Mouse (Mus musculus) ovary, adult 18-20 months (tissue): ENCODE measurements around the gene Sox6.

Experiments
- DNase-seq: peaks from one replicate; pipeline ENCODE4 v3.0.0; 2022; ENCODE audit warnings: low spot score, mixed read lengths

Sox6 gene

DNA sequence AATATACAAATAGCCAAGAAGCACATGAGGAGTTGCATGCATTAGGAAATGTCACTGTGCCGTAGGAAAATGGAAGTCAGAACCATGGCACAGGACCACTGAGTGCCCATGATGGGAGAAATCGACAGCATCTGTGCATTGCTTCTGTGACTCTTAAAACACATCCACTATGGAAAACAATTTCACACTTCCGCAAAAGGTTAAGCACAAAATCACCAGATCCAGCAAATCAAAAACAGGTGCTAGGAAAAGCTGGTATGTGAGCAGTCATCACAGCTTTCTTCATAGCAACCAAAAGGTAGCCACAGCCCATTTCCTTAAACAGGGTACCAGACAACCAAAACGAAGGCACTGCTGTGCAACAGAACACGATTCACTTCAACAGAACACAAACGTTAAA, 52.9 kb downstream of the Sox6 start:
- no peak for DNase-seq

DNA sequence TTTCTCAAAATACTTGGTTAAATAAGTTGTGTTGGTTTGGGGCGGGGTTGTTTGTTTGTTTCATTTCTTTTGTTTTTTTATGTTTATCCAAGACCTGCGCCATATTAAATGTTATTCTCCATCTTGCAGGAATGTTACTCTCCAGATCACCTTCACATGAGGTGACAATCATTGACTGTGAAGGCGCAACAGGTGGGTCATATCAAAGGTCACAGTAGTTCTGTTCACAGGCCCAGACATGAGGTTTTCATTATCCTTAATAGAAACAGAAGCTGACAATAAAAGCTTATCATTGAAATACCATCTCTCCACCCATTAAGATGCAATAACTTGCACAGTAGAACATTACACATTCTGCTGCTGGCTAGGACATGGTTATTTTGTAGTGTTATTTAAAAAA, 54.5 kb downstream of the Sox6 start:
- no peak for DNase-seq

DNA sequence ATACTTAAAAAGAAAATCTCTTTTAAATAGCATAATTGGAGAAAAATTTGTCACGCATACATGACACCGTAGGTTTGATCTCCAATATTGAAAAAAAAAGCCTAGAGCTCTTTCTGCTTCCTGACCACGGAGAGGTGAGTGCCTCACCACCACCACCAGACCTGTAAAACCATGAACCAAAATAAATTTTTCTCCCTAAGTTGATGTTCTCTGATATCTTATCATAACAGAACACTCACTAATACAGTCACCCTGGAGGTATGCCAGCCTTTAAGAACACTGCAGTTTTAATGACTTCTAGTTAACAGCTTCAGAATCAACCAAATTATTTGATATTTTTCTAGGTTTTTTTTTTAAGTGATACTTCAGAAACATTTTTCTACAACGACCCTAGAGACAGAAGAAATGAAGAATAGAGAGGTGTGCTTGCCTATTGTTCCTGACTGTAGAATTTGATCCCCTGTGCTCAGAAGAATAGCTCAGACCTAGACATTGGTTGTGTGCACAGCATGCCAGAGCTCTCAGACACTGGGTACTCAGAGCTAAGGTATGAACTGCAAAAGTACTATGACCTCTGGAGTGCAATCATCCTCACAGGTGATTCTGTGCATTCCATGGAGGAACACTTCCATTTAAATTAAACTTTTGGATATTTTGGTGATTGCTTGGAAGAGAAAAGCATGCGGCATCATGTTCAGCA, 58.6 kb downstream of the Sox6 start:
- no peak for DNase-seq

DNA sequence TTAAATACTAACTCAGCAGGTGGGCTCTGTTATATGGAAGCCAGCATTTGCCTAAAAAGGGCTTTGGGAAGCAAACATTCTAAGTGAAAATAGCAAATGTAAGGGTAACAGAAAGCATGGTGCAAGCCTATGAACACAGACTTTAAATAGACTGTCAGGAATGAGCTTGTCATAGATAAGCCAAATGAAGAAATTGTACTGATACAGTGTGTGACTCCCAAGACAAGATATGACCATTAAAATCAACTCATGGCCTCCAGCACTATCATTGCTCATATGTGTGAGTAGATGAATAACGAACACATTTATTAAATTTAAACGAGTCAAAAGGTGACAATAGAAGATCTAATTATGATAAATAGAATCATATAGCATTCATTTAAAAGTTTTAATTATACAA, 64.1 kb downstream of the Sox6 start:
- no peak for DNase-seq

DNA sequence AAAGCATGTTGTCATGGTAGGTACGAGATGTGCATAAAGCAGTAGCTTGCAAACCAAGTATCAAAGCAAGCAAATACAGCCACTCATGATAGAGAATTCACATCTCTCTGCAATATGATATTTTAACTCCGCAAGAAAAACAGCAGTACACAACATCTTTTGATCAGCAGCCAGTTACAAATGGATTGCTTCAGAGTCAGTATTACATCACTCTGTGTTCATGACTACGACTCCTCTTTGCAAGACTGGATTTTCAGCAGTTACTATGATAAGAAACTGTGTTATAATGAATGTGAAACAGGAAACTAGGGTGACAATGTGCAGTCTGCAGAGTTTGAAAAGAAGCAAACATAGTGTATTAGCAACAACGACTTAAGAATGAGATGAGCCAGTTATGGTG, 71.4 kb downstream of the Sox6 start:
- DNase-seq, result no peak

DNA sequence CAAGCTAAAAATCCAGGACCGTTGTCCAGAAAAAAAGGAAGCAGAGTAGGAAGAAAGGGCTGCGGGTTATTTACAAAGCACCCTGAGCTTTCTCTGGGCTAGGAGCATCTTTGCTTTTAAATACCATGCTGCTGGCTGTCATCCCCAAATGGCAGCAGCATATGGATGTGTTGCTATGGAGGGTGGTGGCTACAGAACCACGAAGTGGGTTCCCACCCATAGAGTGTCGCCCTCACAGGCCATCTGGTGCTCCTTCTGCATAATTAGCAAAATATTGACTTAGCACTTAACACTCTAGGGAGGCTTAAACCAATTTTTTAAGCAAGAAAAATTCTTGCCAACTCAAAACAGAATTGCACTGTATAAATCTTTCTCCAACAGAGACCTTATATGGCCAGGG, 72.4 kb downstream of the Sox6 start:
- no peak for DNase-seq

DNA sequence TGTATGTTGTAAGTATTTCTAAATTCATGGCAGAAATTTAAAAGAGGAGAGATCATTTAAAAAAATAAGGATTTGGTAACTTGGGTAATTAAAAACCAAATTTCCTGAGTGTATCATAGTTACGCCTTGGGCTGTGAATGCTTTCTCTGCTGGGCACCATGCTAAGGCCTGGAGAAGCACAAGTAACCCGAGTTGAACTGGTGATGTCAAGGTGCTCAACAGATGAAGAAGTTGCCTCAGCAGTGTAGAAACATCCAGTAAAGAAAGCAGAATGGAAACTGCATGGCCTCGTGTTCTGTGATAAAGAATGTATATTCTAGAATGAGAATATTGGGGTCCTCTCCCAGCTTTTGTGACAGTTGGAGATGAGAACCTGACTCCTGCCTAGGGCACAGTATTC, 85.5 kb downstream of the Sox6 start:
- DNase-seq, result no peak

DNA sequence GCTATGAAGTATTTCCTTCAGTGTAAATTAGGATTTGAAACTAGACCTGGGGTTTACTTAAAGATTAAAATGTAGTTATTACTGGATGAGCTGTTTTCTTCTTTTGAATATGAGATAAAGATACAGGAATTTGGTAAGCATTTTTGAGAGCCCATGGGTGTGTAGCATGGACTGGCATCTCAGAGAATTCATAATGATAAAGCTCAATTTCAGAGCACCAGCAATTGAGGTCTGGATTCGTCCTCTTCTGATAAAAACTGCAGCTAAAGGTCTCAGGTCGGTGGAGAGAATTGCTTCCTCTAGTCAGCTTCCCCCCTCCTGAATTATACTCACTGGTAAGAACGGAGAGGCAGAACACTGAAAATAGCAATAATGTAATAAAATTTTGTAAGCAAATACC, 86.4 kb downstream of the Sox6 start:
- DNase-seq, result no peak

DNA sequence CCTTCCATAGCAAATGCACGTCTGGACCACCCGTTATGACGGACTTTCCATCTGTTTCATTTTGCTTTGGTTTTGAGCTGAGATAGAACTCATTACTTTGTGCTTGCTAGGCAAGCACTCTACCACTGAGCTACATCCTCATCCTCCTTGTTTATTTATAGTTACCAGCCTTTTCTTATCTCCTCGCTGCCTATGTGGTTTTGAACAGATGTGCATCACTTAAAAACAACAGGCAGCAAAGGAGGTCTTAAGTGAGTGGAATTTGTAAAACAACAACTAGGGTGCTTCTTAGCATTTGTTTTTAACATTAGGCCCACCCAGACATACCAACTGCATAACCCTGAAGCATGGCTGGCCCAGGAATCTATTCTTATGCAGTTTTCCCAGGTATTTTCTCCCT, 86.9 kb downstream of the Sox6 start:
- no peak for DNase-seq

DNA sequence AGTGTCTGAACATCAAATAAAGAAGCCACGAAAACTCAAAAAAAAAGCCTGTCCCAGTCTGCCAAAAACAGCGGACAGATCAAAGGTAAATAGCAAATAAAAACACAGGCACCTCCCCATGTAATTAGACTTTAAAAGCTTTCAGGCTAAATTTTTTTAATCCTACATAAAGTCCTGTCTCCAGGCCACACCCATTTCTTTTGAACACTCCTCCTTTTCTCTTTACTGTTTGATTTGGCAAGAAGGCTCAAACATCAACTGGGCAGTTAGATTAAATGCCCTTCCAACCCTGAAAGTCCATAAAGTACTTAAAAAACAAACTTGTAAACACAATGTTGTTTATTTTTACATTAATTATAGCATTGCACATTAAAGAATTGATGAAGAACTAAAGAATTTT, 90.7 kb downstream of the Sox6 start:
- no peak for DNase-seq

DNA sequence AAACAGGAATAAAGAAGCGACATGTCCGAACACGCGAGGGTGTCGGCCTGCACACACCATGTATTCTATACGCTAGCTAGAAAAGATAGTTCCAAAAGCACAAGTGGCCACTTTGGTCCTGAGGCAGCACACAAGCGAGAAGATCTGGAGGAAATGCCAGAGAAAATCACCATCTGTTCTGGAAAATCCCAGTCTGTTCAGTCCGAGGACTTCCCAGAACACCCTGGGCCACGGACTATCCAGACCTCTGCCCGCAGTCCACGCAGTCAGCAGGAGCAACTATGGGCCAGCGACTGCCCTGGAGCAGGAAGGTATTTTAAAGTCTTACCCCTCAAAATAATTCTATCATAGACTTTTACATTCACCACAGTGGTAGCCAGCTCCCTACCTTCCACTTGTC, 92.0 kb downstream of the Sox6 start:
- DNase-seq, result no peak

DNA sequence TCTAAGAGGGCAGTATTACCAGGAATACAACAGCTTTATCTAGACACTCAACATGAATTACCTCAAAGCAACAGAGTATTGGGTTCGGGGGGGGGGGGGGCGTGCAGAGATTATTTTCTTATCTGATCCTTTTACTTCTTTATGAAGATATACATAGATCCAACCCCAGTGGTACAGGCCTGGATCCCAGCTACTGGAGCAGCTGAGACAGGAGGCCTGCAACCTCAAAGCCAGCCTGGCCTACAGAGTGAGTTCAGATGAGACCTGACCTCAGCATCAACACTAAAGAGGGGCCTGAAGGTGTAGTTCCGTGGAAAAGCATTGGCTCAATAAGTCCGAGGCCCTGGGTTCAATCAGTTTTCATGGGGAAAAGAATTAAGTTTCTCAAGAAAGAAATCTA, 93.1 kb downstream of the Sox6 start:
- DNase-seq, result no peak

DNA sequence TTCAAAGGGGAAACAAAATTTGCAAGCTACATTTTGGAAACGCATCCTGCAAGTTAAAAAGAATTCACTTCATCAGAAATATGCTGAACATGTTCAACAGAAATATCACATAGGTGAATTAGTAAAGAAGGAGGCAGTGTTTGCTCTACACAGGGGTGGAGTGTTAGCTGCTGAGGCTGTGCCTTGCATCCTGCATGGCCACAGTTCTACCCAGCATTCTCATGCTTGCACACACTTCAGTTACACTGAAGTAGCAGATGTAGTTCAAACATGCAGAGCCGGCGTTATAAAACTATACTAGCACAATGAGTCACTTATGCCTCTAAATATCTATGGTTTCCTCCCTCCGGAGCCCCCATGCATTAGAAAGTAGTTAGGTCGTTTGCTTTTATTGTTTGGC, 94.3 kb downstream of the Sox6 start:
- DNase-seq, result no peak

DNA sequence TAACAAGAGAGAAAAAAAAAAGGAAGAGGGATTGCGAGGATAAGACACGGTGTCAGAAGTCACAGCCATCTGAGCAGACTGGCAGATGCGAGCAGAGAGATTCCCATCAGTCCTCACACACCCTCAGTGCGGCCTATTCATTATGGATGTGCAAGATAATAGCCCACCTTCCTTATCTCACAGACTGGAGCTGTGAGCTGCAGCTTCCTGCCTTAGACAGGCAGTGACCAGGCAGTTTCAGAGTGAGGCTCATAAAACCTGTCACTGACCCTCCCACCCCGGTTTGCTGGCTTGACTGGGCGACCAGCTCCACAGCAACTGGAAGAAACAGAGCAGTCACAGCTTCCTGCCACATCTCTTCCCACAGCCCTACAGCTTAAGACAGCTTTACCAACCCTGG, 96.8 kb downstream of the Sox6 start:
- no peak for DNase-seq

DNA sequence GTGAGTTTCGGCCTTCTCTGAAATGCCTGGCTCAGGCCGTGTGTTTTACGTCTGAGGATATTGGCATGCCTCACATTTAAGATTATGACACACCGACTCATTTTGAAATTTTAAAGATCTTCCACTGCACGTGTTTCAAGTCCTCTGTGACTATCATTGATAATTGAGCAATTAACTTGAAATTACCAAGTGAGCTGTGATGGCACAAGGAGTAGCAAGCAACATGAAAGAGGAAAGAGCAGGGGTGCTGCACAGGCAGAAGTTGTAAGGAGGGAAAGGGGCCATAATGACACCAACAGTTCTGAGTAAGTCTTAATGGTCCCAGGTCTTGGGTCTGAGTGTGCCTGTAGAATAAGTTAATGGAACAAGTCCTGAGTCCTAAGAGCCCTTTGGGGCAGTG, 99.3 kb downstream of the Sox6 start:
- no peak for DNase-seq

DNA sequence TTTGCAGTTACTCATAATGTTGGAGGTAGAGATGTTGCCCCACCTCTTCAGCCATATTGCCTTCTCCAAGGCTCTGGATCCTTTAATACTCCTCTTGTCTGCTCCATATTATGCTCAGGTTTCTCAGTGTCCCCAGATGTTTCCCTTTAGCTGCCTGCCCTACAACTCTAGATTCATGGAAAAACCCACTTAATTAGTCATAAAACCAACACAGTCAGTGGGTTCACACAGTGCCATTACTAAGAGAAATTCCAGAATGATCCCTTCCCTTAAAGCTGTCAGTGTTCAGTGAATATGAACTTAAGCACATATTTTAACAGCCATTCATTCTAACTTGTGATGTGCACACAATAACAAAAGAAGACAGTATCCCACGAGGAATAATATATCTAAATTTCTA, 101.7 kb downstream of the Sox6 start:
- no peak for DNase-seq

DNA sequence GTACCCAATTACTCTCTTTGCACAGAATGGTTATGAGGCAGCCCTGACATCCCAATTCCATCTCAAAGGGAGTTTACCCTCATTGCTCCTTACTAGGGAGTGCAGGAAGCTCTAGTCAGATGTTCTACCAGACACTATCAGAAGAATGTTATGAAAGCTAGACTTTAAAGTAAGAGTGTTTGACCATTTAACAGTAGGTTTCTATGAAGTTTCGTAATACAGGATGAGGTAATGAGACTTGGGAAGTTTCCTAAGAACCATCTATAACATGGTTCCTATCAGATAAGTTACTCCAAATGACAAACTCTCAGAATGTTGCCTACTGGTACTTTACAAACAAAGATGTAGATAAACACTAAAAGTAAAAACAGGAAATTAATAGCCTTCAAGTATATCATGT, 123.3 kb downstream of the Sox6 start:
- DNase-seq, result no peak

DNA sequence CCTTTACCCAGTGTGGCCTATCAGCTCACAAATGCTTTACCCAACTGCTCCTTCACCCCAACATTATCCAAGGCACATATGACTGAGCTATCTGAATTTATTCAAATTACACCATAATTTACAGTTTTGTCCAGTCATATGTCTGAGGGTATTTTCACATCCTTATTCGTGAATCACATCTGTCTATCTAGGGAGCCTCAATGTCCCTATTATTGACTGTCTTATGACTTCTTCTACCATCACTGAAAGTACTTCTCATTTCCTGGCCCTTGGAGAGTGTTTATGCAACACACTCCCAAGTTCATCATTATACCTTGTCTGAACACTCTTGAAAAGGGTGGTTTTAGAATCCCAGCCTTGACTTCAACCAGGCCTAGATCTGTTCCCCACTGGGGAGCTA, 128.3 kb downstream of the Sox6 start:
- no peak for DNase-seq

DNA sequence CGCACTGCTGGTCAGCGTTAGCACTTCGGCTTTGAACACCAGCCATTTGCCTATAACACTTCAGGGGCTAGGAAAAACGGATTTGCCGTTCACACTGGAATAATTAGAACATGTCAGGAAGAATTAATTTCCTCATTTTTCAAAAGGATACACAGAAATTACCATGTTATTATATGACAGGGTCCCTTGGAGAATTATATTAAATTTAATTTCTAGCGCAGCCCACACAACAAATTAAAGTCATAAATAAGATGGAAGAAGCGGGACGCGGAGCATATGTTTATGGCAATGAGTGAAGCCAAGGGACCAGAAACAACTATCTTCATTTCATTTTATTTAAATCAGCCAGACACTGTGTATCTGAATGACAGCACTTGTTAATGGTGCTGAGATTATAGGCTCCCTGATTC, 133.8 kb downstream of the Sox6 start:
- DNase-seq, result no peak

DNA sequence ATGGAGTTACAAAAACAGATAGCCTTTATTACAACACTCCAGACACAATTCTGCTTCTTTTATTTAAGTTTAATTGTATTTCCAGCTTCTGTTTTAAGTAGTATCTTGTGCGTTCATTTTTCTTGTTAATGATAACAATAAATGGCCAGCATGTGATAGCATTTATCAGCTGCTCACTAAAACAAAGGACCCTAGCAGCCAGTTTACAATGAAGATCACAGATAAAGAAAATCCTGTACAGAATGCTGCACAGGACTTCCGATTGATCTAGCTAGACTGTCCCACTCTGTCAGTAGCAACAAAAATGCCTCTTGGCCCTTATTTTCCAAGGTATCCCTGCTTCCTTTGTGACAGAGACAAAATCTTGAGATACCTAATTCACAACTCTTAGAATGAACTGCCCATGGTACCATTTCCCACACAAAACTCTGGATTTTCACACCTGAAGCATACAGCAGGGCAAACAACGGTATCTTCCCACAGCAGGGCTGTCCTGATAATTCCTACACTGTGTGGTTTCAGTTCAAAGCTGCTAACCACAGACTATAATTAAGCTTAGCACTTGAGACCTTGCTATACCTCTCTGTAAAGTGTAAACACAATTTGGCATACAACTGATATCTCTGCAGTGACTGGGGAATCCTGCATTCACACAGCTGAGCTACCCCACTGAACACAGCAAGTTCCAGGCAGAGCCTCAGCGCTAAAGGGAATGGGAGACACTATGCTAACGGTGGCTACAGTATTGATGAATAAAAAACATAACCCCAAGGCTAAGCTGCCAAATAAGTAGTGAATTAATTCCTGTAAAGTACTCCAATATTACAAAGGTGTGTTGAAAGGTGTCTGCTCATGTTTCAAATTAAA, 134.4 kb downstream of the Sox6 start:
- no peak for DNase-seq

DNA sequence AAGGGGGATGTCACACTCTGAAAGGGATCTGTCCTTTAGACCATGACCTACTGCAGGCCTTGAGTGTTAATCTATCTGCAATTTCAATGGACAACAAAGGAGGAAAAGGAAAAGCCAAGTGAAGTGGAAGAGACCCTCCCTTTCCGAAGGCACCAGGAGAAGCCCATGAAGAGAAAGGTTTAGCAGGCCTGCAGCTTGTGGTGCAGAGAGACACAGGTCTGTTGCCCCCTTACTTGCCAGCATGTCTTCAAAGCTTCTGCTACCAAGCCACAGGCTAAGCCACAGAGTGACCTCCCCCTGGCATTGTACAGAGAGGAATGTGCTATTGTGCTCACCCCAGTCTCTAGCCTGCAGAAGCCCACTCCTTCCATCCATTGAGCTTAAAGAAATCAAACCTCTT, 135.2 kb downstream of the Sox6 start:
- no peak for DNase-seq

DNA sequence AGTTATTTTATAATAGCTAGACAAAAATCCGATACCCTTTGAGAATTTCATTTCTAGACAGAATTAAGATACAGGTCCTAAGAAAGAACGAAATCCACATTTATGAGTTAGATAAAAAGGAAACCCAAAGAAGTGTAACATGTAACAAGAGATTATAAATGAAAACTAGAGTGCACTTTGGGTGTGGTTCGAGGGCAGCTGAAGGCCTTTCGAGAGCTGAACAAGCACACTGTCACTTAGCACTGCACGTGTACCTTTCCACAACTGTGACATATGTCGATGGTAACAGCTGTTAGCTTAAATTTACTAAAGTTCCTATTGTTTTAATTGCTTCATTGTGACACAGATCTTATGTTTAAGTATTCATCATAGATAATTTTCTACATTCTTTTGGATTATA, 142.8 kb downstream of the Sox6 start:
- DNase-seq, result no peak

DNA sequence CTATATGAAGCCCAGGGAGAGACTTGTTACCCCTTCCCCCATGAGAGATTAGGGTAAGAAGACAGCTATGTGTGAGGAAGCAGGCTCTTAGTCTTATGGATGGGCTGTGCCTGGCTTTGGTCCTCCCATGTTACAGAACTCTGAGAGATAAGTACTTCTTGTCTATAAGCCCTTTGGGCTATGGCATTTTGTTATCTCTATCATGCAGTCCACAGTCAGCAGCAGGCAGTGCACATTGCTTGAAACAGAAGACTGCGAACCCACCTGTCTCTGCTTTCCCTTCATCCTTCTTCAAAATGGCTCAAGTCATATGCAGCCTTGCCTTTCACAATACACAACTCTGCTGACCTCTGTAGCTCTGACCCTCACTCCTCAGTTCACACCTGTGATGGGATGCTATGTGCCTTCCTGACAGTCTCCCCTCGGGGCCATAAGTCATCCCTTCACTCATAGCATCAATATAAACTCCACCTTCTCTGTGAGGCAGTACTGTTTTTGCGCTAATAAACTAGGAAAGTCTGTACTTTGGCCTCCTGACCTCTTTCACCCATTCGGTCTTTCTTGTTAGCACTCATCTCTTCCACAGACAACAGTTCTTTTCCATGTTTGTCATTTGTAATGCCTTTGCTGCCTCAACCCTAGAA, 143.4 kb downstream of the Sox6 start:
- DNase-seq, result no peak
